Mouse (Mus musculus) forebrain, embryonic 10.5 days (tissue): ENCODE measurements at regions not wholly inside any gene's neighbourhood (a gene's known extent, or its start where the extent isn't known, plus 50 kb on each side); places are given as distances from the start of the nearest gene placed in this dataset.
A peak's percentile ranks its signal among the peaks of the same experiment; 100 is the strongest.

ENCODE experiments used
- DNase-seq: peaks from one replicate; pipeline ENCODE4 v3.0.0-alpha.2; 2017; ENCODE audit warnings: low spot score; ENCODE audit errors: extremely low spot score
- H3K27ac ChIP-seq: fragments of 300-500 bp; sonication (generic); 2 replicates; pipeline ENCODE4 v1.5.1; 2016; ENCODE audit warnings: mild to moderate bottlenecking
- H3K27me3 ChIP-seq: fragments of 300-500 bp; sonication (generic); 2 replicates; pipeline ENCODE4 v1.6.1; 2016; ENCODE audit warnings: mild to moderate bottlenecking; ENCODE audit not compliant: poor library complexity, severe bottlenecking
- H3K36me3 ChIP-seq: fragments of 300-500 bp; sonication (generic); replicated peaks from 2 replicates; pipeline ENCODE4 v1.6.1; 2016; ENCODE audit warnings: mild to moderate bottlenecking, moderate library complexity
- H3K4me1 ChIP-seq: fragments of 300-500 bp; sonication (generic); 2 replicates; pipeline ENCODE4 v1.6.1; 2016
- H3K4me3 ChIP-seq: fragments of 300-500 bp; sonication (generic); 2 replicates; pipeline ENCODE4 v1.5.1; 2016; ENCODE audit warnings: mild to moderate bottlenecking, moderate library complexity
- H3K9me3 ChIP-seq: fragments of 300-500 bp; sonication (generic); 2 replicates; pipeline ENCODE4 v1.6.1; 2016; ENCODE audit warnings: mild to moderate bottlenecking, moderate library complexity
- WGBS: fragments of 180-500 bp; shearing (Covaris S2); methylation state at CpG from one replicate; pipeline ENCODE4 v1.1.7; 2016; 5-methylcytosine and 5-hydroxymethylcytosine counted together

GRCm38 (mm10) chr12:24383016-24383415 is 115.1 kb upstream of the Taf1b start:
- DNase-seq, result no peak
- Histone ChIP-seq H3K4me1 (no peaks in the 10 kb centered on the region), H3K36me3 (no peaks in the 10 kb centered on the region), H3K27ac (no peak overlapping the region), H3K27me3 (no peaks in the 10 kb centered on the region), H3K9me3 (peaks cover 88% of the 10 kb centered on the region), H3K4me3 (no peak overlapping the region)
- 84% methylated on average over 27 of the region's 27 CpGs for WGBS

GRCm38 (mm10) chr12:24424958-24425357 is 73.2 kb upstream of the Taf1b start:
- H3K9me3 ChIP-seq, result peaks cover 24% of the 10 kb centered on the region

More at GRCm38 (mm10) chr12:24424958-24425357, 73.2 kb upstream of the Taf1b start:
- Histone ChIP-seq H3K4me1 (no peaks in the 10 kb centered on the region), H3K4me3 (no peak overlapping the region), H3K36me3 (no peaks in the 10 kb centered on the region), H3K27me3 (no peaks in the 10 kb centered on the region), H3K27ac (no peak overlapping the region)
- WGBS, result 69% methylated on average over 17 of the region's 17 CpGs
- peak; percentile 28 for DNase-seq
